Mouse (Mus musculus) CH12.LX (cell line): ENCODE measurements around the gene St7.

Source experiments
- CHD1 ChIP-seq: IDR thresholded peaks from 2 replicates; pipeline ENCODE4 v1.6.1; 2012; ENCODE audit warnings: low read depth, low read length, improper control_type of control experiment, inconsistent platforms
- CTCF ChIP-seq, 2 experiments: IDR thresholded peaks in 1 of 2; conservative IDR thresholded peaks in 1 of 2; 2 replicates each; pipeline ENCODE4 v1.5.1; 2011 to 2012; ENCODE audit warnings: low read depth in 2 of 2, low read length in 2 of 2, improper control_type of control experiment in 1 of 2, inconsistent platforms in 1 of 2, mild to moderate bottlenecking in 1 of 2, moderate library complexity in 1 of 2
- E2F4 ChIP-seq: IDR thresholded peaks from 2 replicates; pipeline ENCODE4 v1.6.1; 2011; ENCODE audit warnings: low read depth, low read length, improper control_type of control experiment; ENCODE audit not compliant: insufficient replicate concordance
- ELF1 ChIP-seq: IDR thresholded peaks from 2 replicates; pipeline ENCODE4 v1.6.1; 2014; ENCODE audit warnings: low read depth, mild to moderate bottlenecking, inconsistent platforms, low read length, improper control_type of control experiment
- EP300 ChIP-seq: IDR thresholded peaks from 2 replicates; pipeline ENCODE4 v1.6.1; 2011; ENCODE audit warnings: low read length, improper control_type of control experiment
- KAT2A ChIP-seq: IDR thresholded peaks from 2 replicates; pipeline ENCODE4 v1.6.1; 2012; ENCODE audit warnings: low read length, improper control_type of control experiment, inconsistent platforms; ENCODE audit not compliant: insufficient replicate concordance
- MAX ChIP-seq: IDR thresholded peaks from 2 replicates; pipeline ENCODE4 v1.6.1; 2011; ENCODE audit warnings: low read length, improper control_type of control experiment
- MAZ ChIP-seq: IDR thresholded peaks from 2 replicates; pipeline ENCODE4 v1.6.1; 2012; ENCODE audit warnings: low read depth, mild to moderate bottlenecking, inconsistent platforms, low read length, improper control_type of control experiment, moderate library complexity
- POLR2A ChIP-seq: IDR thresholded peaks from 2 replicates; pipeline ENCODE4 v1.6.1; 2011; ENCODE audit warnings: low read depth, mild to moderate bottlenecking, improper control_type of control experiment, low read length
- RCOR1 ChIP-seq: conservative IDR thresholded peaks from 2 replicates; pipeline ENCODE4 v1.6.1; 2012; ENCODE audit warnings: low read depth, mild to moderate bottlenecking, inconsistent platforms, low read length, improper control_type of control experiment
- SMC3 ChIP-seq: IDR thresholded peaks from 2 replicates; pipeline ENCODE4 v1.6.1; 2011; ENCODE audit warnings: low read depth, low read length, improper control_type of control experiment
- TBP ChIP-seq: conservative IDR thresholded peaks from 2 replicates; pipeline ENCODE4 v1.6.1; 2011; ENCODE audit warnings: low read depth, low read length, improper control_type of control experiment
- USF1 ChIP-seq: IDR thresholded peaks from 2 replicates; pipeline ENCODE4 v1.6.1; 2014; ENCODE audit warnings: low read depth, mild to moderate bottlenecking, inconsistent platforms, low read length, improper control_type of control experiment
- ZC3H11A ChIP-seq: IDR thresholded peaks from 2 replicates; pipeline ENCODE4 v1.6.1; 2012; ENCODE audit warnings: low read depth, mild to moderate bottlenecking, inconsistent platforms, low read length, improper control_type of control experiment

DNA sequence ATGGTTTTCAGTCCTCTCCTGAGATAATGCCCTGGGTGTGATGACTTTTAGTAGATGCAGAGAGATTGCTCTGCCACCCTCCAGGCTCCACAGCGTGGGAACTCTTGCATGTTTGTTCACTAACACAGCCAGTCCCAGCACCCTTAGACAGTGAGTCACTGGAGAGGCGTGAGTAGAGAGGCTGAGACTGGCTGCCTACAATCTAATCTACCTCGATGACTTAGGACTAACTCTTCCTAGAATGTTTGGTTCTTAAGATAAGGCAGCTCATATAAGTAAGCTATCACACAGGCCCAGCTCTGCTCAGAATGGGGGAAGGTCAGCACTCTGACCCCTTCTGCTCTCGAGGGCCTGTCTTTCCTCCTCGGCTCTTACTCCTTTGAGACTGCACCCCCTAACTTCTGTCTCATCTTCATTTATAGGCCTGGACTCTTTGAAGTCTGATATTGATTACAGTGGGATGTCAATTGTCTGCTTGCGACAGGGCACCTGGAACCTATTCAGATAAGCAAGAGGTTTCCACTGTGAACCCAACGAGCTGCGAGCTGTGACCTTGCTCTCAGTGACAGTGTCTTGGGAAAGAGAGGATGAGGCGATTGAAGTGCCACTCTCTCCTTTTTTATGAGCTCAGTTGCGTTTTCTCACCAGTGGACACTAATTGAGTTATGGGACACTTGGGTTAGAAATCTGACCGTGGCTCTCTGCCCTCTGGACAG is 246.1 kb downstream of the St7 start:
- no peak for TF ChIP-seq POLR2A
- no peak for TF ChIP-seq EP300
- TF ChIP-seq MAX: no peak
- no peak for TF ChIP-seq ELF1
- TF ChIP-seq CTCF (conservative IDR thresholded peaks at IDR 0.05 in 1 of 2, IDR thresholded peaks at IDR 0.05 in 1 of 2; ENCODE audit: low read depth in 2 of 2, low read length in 2 of 2): no peak
- no peak for TF ChIP-seq RCOR1
- TF ChIP-seq USF1: no peak
- no peak for TF ChIP-seq SMC3
- no peak for TF ChIP-seq E2F4
- no peak for TF ChIP-seq KAT2A
- TF ChIP-seq ZC3H11A: no peak
- no peak for TF ChIP-seq CHD1
- TF ChIP-seq MAZ: no peak
- TF ChIP-seq TBP: no peak
